ENCODE assay signal across 15 mouse cellular contexts in genomic region chr16:90138151-90138550, GRCm38 (mm10). TPM values are rescaled to one million over a fixed set of nuclear protein-coding genes. Genes with fewer than 3 reads are reported as not detected.
DNase-seq lines count a peak whose midpoint lies in the region; ATAC-seq and TF ChIP-seq lines count a peak whose summit lies in the region.
"Had no signal": no experiment of that assay in that cellular context is flagged by ENCODE, and none has a peak within 500 bp of the region (broad histone marks: within the 10 kb centered on the region; RNA-seq: fewer than 3 reads in every experiment).

No protein-coding gene starts in this region.

- 68% methylated on average over 12 of the region's 12 CpGs for WGBS in heart, embryonic 16.5 days
- 50% methylated on average over 12 of the region's 12 CpGs for WGBS in limb, embryonic 13.5 days

- ATAC-seq in heart, embryonic 16.5 days (replicated peaks; ENCODE audit: extremely low read depth, insufficient read depth, low FRiP score): no peak
- no peak for ATAC-seq in limb, embryonic 13.5 days (ENCODE audit: low FRiP score, low read depth)
- ATAC-seq: forebrain, embryonic 14.5 days had no signal

- no peak overlapping the region for H3K9ac ChIP-seq in heart, embryonic 16.5 days (ENCODE audit: low read length)
- peak overlapping the region; percentile 52 for H3K9ac ChIP-seq in ES-E14 (ENCODE audit: insufficient read depth, low read depth, low read length, poor library complexity, severe bottlenecking)
- H3K9ac ChIP-seq in limb, embryonic 13.5 days: no peak overlapping the region
- H3K9ac ChIP-seq: embryonic facial prominence, embryonic 13.5 days had no signal

- no peak for DNase-seq in heart, adult 9 months (ENCODE audit: low spot score in 2 of 2)
- DNase-seq in ES-E14 (ENCODE audit: low read depth, low spot score): no peak
- peak; percentile 56 for DNase-seq in thymus, postnatal 0 days (ENCODE audit: low spot score)
- no peak for DNase-seq in ovary, postnatal 14 days (ENCODE audit: low spot score)
- DNase-seq in testis, postnatal 10 days (ENCODE audit: low spot score): no peak
- DNase-seq: cerebellum, postnatal 10 days; gastrocnemius, postnatal 10 days; kidney, adult 18-20 months; lung, adult 2 months; right cerebral cortex, postnatal 4 days had no signal

- no peak overlapping the region for H3K27ac ChIP-seq in heart, embryonic 16.5 days (ENCODE audit: low read length)
- H3K27ac ChIP-seq in ES-E14 (ENCODE audit: insufficient read depth, low read depth, low read length, poor library complexity, severe bottlenecking): peak overlapping the region; percentile 14; the same call in 1 of the 2 replicates
- no peak overlapping the region for H3K27ac ChIP-seq in limb, embryonic 13.5 days
- H3K27ac ChIP-seq: embryonic facial prominence, embryonic 13.5 days had no signal

- peak overlapping the region; percentile 30; the same call in 1 of the 2 replicates for H3K4me2 ChIP-seq in heart, embryonic 16.5 days (ENCODE audit: low read depth, low read length)
- peak overlapping the region; percentile 20; the same call in 1 of the 2 replicates for H3K4me2 ChIP-seq in limb, embryonic 13.5 days (replicated peaks)
- H3K4me2 ChIP-seq: embryonic facial prominence, embryonic 13.5 days had no signal

- no peaks in the 10 kb centered on the region for H3K36me3 ChIP-seq in heart, embryonic 16.5 days (ENCODE audit: control insufficient read depth, insufficient read depth)
- no peaks in the 10 kb centered on the region for H3K36me3 ChIP-seq in ES-E14 (ENCODE audit: control insufficient read depth, insufficient read depth, low read length, poor library complexity, severe bottlenecking)
- peaks cover 12% of the 10 kb centered on the region for H3K36me3 ChIP-seq in limb, embryonic 13.5 days

- no peaks in the 10 kb centered on the region for H3K27me3 ChIP-seq in heart, embryonic 16.5 days (ENCODE audit: control insufficient read depth, insufficient read depth, low read length)
- no peaks in the 10 kb centered on the region for H3K27me3 ChIP-seq in limb, embryonic 13.5 days
- H3K27me3 ChIP-seq: embryonic facial prominence, embryonic 13.5 days had no signal

- H3K9me3 ChIP-seq in heart, embryonic 16.5 days (replicated peaks; ENCODE audit: control insufficient read depth, low read length): no peaks in the 10 kb centered on the region
- H3K9me3 ChIP-seq in ES-E14 (ENCODE audit: control insufficient read depth, insufficient read depth, low read depth, low read length): no peaks in the 10 kb centered on the region
- no peaks in the 10 kb centered on the region for H3K9me3 ChIP-seq in limb, embryonic 13.5 days
- H3K9me3 ChIP-seq: embryonic facial prominence, embryonic 13.5 days had no signal

- in situ Hi-C loops in ES-E14 (cut with MboI; ENCODE audit: low sequenced_read_pairs in 2 of 2, unreplicated experiment in 2 of 2): no loop called here

- peaks cover 9% of the 10 kb centered on the region; the same call in 1 of the 2 replicates for H3K4me1 ChIP-seq in heart, embryonic 16.5 days (ENCODE audit: control insufficient read depth, insufficient read depth, low read length)
- H3K4me1 ChIP-seq in ES-E14 (ENCODE audit: control insufficient read depth in 2 of 2, insufficient read depth in 2 of 2, low read length in 2 of 2, poor library complexity in 1 of 2): peaks cover 14 to 20% of the 10 kb centered on the region in 2 experiments; a peak in 3 of 4 replicates
- peaks cover 50% of the 10 kb centered on the region for H3K4me1 ChIP-seq in limb, embryonic 13.5 days

- H3K4me3 ChIP-seq in heart, embryonic 16.5 days (ENCODE audit: low read length): no peak overlapping the region
- peak overlapping the region; percentile 45 to 51 for H3K4me3 ChIP-seq in ES-E14 (ENCODE audit: insufficient read depth in 1 of 2, low read depth in 1 of 2, low read length in 2 of 2, poor library complexity in 1 of 2, severe bottlenecking in 1 of 2)
- H3K4me3 ChIP-seq in limb, embryonic 13.5 days: no peak overlapping the region
- H3K4me3 ChIP-seq: embryonic facial prominence, embryonic 13.5 days; myocyte had no signal

TF ChIP-seq in ES-E14, 5 proteins besides CTCF, POLR2A, EP300 and RAD21:
- TF ChIP-seq ZNF384 (IDR thresholded peaks at IDR 0.05; ENCODE audit: low read depth, low read length) (no peak), HCFC1 (IDR thresholded peaks at IDR 0.05; ENCODE audit: borderline replicate concordance, insufficient read depth, low read length) (no peak), ZC3H11A (IDR thresholded peaks at IDR 0.05; ENCODE audit: borderline replicate concordance, low read depth, low read length) (no peak), CHD2 (IDR thresholded peaks at IDR 0.05; ENCODE audit: low read depth, low read length) (no peak), MAFK (IDR thresholded peaks at IDR 0.05; ENCODE audit: insufficient read depth, low read depth, low read length) (no peak)
TF ChIP-seq in ES-E14: peak in this region for 0.

RNA-seq across cellular contexts. Expression of gene Tiam1, which starts 5.4 kb away (rescaled TPM):
- 6.9 and 9.4 TPM in 2 replicates for polyA plus RNA-seq in heart, embryonic 16.5 days (2015; fragmentation: Nextera tagmentation; extraction: Ambion mirVana)
- 15.7 and 22.9 TPM in 2 replicates for total RNA-seq in ES-E14 (2012; rRNA removed)
- 46.1 and 55.0 TPM in 2 replicates for polyA plus RNA-seq in limb, embryonic 13.5 days (2015; fragmentation: Nextera tagmentation; extraction: Ambion mirVana)
- 25.6 and 32.7 TPM in 2 replicates for polyA plus RNA-seq in thymus, postnatal 0 days (2015; fragmentation: Nextera tagmentation; extraction: Ambion mirVana)

Comparison
In these comparisons a context has a peak if more than half of its experiments do, and no peak if none do; other contexts are left out.
1. H3K4me3 ChIP-seq: peak in ES-E14 (2 of 2); none in heart, embryonic 16.5 days (single experiment) and limb, embryonic 13.5 days (single experiment).